Mouse (Mus musculus) fat pad, adult 2 months (tissue): ENCODE measurements around the gene Bud31.
"Not testable (repeated sequence)": the region's sequence is repeated elsewhere in the genome, so short reads cannot be mapped to it uniquely, and the experiment has no call there.

Experiments used
- DNase-seq: peaks from one replicate; pipeline ENCODE4 v3.0.0-alpha.2; 2011; ENCODE audit warnings: low read depth, low spot score; ENCODE audit errors: extremely low read depth

Gene Bud31

DNA sequence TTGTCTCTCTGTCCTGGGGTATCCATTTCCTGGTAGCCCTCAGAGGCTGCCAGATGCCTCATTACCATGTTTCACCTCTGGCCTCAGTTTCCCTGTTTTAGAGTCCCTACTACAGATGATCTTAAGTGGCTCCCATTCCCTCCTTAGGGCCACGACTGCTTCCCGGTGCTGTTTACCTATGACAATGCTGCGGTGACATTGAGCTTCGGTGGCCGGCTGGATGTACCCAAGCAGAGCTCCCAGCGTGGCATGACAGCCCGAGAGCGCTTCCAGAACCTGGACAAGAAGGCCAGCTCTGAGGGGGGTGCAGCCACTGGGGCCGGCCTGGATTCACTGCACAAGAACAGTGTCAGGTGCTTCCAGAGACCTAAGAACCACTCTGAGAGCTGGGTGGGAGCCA, 13.6 kb upstream of the Bud31 start:
- DNase-seq: no peak

DNA sequence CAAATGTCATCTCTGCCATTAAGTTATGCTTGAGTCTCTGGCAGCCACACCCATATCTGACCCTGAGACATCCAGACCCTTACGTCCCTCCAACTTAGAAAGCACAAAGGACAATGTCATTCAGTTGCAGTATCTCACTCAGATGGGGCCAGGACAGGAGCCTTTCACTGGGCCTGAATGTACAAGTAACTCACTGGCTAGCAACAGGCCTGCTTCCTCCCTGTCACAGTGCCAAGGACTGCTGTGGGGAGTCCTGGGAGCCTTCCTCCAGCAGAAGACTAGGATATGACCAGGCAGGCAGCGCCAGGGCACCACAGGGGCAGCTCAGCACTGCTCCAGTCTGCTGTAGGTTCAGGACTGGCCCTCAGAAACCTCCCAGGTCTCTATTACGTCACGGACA, 11.0 kb upstream of the Bud31 start:
- DNase-seq: no peak

DNA sequence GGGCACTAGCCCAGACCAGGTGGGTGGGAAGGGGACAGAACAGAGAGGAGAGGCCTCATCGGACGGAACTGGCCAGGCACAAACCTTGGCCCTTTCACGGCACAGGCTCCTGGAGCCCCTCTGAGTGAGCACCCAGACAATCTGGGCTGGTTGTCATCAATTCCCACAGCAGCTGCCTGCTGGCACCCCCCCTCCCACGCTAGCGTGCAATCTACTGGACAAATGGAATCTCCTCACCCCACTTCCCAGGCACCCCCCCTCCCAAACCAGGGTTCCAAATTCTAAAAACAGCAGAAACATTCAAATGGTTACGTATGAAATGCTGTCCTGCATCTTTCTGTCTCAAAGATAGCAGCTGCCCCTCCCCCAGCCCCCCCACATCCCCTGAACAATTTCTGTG, 10.4 kb upstream of the Bud31 start:
- DNase-seq: not testable (repeated sequence)

DNA sequence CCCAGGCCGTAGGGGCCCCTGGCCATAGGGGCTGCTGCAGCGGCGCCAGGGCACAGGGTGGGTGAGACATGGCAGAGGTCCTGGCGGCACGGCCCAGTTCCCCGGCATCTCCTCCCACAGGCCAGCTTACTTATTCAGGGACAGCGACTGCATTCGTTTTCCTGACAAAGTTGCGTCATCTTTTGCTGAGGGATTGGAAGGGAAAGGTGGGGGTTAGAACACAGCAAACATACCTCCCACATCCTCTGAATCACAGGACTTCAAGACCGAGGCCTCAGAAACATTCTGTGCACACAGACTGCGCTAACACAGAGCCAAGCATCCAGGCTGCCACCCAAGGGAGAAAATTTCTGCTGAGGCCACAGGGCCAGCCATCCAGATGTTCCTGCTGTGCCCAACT, 10.0 kb upstream of the Bud31 start:
- no peak for DNase-seq

DNA sequence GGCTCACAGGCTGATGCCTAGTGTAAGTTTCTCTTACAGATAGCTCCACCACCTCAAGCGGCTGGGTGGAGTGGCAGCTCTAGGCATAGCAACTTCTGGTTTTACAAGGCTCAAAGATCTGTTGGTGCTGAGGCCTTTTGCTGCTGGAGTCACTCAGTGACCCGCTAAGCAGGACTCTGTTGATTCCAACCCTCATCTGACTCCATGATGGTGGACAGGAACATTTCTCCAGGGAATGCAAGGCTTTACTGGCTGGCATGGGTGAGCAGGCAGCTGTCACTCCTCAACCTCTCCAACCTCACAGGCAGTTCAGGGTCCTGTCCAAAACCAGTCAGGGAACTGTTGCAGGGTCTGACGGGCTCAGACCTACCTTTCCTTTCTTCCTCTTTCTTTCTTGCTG, 9.2 kb upstream of the Bud31 start:
- no peak for DNase-seq

DNA sequence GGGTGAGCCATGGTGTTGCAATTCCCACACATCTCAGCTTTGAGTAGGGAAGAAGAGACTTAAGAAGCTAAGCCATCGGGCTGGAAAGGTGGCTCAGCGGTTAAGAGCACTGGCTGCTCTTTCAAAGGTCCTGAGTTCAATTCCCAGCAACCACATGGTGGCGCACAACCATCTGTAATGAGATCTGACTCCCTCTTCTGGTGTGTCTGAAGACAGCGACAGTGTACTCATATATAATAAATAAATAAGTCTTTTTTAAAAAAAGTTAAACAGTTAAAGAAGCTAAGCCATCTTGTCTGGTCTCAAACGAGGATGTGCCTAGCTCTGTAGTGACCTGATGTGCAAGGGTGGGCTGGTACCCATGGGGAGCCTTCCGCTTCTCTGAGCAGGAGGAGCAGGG, 6.9 kb upstream of the Bud31 start:
- DNase-seq: not testable (repeated sequence)

DNA sequence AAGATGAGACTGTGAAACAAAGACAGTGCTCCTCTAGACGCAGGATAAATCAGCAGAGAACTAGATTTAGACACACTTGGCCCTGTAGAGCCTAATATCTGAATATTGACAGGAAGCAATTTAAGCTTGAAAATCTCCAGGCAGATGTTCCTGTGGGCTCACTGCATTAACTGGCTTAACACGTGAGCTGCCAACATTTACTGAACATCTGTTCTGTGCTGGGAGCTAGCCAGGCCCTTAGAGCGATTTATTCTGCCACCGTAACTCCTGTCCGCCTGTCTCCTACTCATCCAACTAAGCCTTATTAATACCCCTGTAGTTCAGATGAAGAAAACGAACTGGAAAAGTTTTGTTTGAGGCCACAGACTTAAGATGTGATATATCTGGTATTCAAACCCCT, 1.3 kb upstream of the Bud31 start:
- DNase-seq: no peak

DNA sequence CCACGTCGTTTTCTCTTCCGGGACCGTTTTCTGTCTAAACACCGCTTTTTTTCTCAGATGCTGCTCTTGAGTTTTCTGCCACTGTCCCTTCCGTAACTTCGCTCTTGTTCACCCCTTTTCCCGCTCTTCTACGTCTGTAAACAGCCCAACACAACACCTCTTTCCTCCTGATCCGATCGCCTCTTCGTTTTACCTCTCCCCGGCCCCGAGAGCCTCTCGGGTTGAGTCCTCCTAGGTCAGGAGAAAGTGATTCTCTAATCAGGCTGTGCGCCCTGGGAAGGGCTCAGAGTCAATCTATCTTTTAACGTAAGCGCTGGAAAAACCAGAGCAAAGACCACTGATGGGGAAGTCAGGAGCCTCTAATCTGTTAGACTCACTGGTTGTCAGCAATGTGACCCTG, 449 bp downstream of the Bud31 start:
- no peak for DNase-seq

DNA sequence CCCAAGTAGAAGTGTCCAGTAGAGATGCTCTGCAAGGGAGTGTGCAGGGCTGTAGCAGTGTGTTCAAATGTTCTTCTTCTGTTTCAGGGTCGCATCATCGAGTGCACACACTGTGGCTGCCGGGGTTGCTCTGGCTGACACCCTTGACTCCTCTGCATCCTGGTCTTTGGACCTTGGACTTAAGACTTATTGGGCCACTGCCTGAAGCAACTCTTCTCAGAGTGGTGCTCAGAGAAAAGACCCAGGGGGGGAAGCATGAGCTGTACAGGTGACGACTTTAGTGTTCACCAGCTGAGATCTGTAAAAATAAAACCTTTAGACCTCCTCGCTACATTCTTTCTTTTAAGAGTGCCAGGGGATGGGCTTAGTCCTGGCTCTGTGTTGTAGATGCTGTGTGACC, 7.6 kb downstream of the Bud31 start:
- DNase-seq: no peak

DNA sequence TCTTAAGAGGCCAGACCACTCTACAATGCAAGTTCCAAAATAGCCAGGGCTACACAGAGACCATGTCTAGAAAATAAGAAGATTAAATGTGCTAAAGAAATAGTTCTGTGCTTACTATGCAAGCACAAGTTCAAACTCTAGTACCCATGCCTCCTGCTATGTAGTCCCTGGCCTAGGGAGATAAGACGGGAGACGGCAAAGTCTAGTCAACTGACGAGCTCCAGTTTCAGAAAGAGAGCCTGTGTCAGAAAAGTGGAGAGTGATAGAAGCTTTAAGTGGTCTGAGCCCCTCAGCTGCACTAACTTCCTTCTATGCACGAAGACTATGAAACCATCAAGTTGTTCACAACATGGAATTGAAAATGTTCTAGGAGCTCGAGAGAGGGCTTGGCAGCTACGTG, 9.1 kb downstream of the Bud31 start:
- no peak for DNase-seq

DNA sequence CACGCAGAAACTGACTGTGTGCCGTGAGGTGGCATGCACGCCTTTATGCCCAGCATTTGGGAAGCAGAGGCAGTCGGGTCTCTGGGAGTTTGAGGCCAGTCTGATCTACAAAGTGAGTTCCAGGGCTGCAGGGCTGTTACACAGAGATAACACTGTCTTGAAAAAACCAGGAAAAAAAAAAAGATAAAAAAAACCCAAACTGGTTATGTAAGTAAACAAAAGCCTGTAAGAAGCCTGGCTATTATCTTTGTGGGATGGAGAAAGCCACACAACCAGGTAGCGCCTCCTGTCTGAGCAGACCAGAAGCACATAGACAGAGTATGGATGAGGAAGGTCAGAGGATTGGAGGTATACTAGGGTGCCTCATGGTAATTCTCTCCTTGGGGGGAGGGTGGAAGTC, 12.5 kb downstream of the Bud31 start:
- DNase-seq: no peak

DNA sequence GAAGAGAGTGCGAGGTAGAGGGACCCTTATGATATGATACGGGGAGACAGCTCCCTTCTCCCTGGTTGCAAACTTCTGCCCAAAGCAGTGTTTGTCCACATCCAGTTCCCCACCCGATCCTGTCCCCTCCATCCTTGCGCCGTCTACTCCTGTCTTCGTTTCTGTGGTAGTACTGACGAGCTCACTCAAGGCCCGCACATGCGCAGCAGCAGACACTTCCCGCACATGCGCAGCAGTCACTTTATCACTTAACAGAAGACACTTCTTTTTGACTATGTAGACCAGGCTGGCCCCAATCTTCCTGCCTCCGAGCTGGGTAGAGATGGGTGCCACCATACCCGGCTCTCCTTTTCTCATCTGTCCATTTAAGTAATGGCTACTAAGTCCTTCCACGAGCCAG, 21.2 kb downstream of the Bud31 start:
- no peak for DNase-seq

DNA sequence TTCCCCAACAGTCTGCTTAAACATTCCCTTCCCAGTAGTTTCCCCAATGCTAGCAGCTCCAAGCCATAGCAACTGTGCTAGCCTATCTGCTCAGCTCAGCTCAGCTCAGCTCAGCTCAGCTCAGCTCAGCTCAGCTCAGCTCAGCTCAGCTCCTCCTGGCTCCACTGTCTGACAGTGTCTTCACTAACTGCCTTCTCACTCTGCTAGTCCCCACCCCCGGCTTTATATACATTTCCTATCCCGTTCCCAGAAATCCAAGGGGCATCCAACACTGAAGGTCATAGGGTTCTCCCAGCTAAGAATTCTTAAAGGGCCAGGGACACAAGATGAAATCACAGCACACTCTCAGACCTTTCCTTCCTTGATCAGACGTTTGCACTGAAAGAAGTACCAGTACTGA, 24.5 kb downstream of the Bud31 start:
- DNase-seq: no peak

DNA sequence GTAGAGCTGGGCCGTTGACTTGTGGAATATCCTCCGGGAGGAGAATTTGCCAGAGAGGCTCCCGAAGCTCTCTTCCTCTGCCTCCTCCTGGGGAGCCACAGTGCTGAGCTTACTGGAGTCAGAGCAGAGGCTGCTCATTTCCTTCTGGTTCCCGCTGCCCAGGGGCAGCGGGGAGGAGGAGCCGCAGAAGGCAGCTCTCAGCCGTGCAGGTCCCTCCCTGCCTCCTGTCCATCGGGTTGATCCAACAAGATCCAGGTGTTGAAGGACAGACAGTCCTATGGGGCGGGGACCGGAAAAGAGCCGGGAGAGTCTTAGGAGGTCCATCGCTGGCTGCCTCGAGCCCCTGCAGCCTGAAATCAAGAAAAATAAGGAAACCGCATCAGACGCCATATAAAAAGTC, 25.0 kb downstream of the Bud31 start:
- DNase-seq: no peak

DNA sequence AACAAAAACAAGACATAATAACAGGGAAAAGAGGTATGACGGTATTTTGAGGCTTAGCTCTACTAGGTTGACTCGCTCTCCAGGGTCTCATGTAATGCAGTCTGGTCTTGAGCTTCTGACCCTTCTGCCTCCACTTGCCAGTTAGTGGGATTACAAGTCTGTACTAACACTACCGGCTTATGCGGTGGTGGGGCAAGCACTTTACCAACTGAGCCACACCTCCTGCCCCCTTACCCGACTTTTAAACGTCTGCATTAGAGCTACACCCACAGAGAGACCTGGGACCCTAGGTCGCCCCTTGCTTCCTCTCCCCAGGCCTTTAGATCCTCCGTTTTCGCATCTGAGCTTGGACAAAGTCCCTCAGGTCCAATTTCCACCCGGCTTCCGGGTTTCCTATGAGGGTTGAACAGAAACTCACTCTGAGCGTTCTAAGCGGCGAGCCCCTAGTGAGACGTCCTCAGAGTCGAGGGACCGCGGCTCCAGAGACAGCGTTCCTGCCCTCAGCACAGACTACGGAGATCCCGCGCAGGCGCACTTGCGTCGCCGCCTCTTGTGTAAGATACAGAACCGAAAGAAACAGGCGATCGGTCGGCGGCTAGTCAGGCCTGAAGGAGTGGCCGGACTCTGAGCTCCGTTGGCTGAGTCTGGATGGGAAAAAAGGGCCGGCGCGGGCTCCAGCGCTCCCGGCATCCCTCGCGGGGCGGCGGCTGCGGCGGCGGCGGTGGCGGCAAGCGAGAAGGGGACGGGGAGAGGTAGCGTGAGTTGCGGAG, 26.6 kb downstream of the Bud31 start, which contains the start of the genes Ptcd1 and Cpsf4:
Gene Ptcd1, minus strand, starts transcription at position 573 of the 770 bp plus-strand sequence.
Gene Cpsf4, plus strand, starts transcription at position 678 of the 770 bp plus-strand sequence.
- DNase-seq: peak; percentile 80

DNA sequence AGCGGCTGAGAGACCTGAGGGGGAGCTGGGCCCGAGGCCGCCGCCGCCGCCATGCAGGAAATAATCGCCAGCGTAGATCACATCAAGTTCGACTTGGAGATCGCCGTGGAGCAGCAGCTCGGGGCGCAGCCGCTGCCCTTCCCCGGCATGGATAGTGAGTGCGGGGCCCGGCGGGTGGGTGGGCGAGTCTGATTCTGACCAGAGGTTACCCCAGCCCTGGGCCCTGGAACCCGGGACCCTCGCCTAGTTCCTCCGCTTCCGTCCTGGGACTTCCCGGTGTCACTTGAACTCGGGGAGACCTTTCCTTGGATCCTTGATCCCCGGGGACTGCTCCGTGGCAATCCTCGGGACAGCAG, 27.1 kb downstream of the Bud31 start:
- no peak for DNase-seq

DNA sequence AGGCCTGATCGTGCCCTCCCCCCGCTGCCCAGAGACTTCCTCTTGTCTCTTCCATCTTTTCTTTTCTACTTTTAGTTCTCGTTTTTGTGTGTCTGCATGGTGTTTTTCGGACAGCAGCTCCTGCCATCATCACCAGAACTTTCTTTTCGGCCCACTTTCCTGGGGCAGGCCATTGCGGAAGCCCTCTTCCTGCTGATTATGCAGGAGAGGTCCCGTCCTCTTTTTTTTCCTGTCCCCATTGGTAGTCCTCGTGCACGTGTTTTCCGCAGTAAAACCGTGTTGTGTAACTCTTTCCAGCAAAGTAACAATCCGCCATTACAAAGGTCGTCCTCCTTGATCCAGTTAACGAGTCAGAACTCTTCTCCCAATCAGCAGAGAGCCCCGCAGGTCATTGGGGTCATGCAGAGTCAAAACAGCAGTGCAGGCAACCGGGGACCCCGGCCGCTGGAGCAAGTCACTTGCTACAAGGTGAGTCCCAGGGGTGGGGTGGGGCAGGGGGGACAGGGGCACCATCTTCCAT, 38.4 kb downstream of the Bud31 start:
- no peak for DNase-seq

DNA sequence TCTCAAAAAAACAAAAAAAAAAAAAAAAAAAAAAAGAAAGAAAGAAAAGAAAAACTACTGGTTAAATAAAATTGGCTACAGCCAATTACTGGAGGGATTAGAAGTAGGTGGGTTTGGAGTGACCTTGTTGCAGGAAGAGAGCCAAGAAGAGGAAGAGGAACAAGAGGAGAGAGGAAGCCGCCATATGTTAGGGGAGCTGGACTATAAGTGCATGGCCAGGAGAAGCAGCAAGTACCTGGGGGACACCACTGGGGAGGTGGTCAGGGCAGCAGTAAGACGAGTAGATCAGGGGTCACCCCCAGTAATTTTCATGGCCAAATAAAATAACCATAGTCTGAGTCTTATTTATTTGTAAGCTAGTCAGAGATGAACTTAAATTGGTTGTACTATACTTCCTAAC, 45.1 kb downstream of the Bud31 start:
- no peak for DNase-seq

DNA sequence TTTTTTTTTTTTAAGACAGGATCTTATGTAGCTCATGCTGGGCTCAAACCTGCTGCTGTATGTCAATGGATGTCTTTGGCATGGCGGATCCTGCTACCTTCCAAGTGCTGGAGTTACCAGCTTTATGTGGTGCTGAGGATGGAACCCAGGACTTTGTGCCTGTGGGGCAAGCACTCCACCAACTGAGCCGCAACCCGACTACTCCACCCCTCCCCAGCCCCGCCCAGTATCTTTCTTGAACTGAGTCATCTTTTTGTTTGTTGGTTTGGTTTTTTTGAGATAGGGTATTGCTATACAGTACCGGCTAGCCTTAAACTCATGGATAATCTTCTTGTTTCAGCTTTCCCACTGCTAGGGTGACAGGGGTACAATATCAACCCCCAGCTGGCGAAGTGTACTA, 49.3 kb downstream of the Bud31 start:
- DNase-seq: no peak

DNA sequence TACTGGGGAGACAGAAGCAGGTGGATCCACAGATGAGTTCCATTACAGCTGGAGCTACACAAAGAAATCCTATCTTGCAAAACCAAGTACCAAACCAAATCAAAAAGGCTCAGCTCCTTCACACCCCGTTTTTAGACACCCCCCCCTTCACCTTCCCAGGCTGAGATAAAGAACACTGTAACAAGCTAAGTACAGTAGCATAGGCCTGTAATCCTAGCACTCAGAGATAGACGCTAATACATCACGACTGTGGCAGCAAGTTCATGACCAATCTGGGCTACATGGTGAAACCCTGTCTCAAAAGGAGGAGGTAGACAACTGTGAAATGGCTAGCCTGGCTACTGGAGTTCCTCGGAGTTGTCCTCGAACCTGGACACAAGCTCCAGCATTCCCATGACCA, 50.2 kb downstream of the Bud31 start:
- no peak for DNase-seq

DNA sequence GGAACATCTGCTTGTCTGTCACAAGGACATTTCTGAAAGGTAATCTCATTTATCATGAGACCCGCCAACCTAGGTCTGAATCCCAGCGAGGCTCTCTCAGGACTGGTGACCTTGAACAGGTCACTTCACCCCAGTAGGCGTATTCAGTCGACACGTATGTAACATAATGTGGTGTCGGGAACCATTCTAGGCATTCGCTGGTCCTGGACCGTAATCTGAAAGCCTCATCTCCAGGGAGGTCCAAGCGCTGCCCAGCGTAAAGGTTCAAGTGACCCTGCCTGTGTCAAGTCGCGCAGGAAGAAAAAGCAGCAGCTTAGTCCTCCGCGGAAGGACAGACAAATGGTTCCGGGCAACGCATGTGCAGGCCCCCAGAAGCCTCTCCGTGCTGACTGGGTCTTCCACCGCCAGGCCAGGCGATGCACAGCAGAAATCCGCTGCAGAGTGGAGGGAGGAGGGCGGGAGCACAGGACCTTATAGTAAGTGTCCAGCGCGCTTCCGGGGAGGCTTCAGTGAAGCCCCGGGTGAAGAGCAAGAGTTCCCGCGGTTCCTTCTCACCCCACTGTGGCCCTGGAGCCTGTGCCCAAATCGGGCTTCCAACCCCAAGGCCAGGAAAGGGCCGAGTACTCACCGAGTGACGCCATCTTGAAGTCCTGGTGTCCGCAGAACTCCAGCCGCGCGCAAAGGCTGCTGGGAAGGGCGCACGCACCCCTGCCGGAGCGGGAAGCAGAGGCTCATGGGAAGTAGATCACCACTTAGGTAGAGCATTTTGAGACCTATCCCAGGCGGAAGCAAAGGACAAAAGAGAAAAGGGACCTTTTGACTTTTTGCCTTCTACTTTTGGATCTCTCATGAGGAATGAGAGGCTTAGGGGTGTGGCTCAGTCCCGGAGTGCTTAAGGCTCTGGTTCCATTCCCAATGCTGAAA, 51.0 kb downstream of the Bud31 start:
- no peak for DNase-seq

DNA sequence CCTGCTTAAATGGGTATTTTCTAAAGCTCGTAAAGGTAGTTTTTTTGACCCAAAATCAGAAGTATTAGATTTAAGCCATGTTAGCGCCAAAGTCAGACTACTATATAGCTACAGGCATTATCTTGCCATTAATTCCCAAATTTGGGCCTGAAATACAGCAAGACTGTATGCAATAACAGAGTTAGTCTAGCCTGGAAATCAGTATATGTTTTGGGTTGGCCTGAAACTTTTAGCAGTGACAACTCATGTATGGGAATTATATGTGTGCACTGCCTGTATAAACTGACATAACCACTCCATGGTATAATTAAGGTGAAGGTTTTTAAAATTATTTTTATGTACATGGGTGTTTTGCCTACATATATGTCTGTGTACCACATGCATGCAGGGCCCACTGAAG, 51.8 kb downstream of the Bud31 start, which contains the start of gene Atp5j2:
Gene Atp5j2, minus strand, starts transcription at position 101 of the 400 bp plus-strand sequence.
- DNase-seq: no peak
